Mouse (Mus musculus) lung, postnatal 10 days (tissue): ENCODE data around the gene Clec1b.

Experiments used
- DNase-seq: peaks from one replicate; pipeline ENCODE4 v3.0.0; 2021

Clec1b gene

DNA sequence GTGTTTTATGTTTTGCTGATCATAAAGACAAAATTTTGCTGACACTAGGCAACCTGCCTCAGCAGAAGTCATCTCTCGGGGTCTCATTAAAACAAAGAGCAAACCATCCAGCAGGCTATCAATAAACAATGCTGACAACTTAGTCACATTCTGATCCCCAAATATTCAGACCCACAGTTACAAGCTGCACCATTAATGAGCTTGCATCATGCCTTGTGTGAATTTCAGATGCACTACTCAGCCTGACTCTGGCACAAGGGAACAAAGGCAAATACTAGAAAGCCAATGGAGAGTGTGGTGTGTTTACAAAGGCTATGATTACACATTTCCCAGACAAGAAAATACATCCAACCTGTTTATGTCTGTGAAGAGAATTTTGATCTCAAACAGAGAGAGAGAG, 17.1 kb downstream of the Clec1b start:
- DNase-seq, result no peak

GRCm38 (mm10) chr6:129422311-129422710, 25.2 kb downstream of the Clec1b start:
- no peak for DNase-seq

DNA sequence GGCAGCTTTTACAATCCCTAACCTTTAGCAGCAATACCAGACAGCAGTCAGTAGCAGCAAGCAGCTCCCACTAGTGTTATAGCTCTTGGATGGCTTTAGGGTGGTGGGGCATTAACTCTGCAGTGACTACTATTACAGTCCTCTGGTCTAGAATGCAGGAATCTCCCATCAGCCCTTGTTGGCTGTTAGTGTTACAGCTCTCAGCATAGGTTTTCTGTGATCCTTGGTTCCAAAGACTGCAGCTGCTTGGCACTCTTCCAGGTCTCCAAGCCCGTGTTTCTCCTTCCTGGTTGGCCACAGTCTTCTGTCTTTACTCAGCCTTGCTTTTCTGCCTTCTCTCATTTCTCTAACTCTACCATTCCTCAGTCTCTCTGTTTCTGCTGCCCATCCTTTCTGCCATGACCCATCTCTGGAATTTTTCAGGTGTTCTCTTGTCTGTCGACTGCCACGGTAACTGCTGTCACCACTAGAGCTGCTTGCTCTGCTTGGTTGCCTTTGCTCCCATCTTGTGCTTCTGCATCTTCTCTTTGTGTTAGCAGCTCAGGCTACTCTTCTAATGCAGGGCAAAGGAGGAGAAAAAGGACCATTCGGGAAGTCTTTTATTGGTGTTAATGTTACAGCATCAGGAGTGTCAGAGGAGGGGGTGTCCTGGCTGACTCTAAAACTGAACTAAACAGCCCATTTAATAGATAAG, 26.1 kb downstream of the Clec1b start:
- peak; percentile 38 for DNase-seq

- peak; percentile 88 for DNase-seq
Observed at GRCm38 (mm10) chr6:129423734-129424072, 26.6 kb downstream of the Clec1b start.

- DNase-seq, result peak; percentile 51
Observed at GRCm38 (mm10) chr6:129425217-129425616, 28.1 kb downstream of the Clec1b start.

DNA sequence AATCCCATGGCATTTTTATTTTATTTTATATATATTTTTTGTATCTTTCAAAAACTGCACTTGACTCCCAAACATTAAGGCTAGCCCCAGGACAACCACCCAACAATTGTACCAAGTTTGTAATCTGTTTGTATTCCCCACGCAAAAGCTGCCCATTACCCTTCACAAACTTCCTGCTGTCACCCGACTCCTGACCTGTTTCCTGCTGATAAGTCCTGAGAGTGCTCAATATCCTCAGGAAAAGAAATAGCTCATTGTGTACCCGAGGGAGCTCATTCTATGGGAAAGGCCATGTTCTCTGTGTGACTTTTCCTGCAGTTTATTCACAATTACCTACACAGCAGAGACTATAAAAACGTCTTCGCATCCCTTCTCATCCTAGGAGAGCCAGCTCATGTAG, 28.7 kb downstream of the Clec1b start:
- peak; percentile 71 for DNase-seq

DNA sequence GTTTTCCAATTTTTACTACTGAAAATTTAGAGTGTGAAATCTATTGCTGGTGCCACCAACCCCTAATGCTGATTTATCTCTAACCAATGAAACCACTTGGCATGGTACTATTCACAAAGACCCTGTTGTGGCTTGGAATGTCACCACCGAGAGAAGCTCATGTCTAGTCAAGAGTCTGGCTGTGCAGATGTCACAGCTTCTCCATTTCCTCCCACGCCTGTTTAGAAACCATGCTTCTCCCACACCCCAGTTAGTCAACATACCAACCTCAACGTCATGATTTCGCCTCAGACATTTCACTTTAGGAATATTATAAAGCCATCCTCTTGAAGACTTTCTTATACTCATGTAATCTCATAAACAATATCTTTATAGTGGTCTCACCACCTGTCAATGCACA, 30.2 kb downstream of the Clec1b start:
- no peak for DNase-seq

GRCm38 (mm10) chr6:129434239-129434638, 37.1 kb downstream of the Clec1b start:
- no peak for DNase-seq

DNA sequence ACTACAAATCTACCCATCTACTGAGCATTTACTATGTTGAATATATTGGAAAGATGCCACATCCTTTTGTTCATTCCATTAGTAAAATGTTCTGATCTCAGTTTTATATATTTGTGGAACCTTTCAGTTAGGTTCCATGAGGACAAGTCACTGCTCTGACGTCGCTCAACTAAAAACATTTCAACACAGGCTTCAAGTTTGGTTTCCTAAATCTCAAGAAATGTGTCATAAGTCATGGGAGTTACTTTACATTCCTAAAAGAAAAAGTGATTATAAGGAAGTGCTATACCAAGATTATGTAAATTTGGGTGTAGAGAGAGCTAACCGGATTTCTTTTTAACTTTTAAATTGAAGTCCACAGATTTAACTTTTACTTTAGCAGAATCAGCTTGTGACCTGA, 38.9 kb downstream of the Clec1b start:
- DNase-seq, result no peak

DNA sequence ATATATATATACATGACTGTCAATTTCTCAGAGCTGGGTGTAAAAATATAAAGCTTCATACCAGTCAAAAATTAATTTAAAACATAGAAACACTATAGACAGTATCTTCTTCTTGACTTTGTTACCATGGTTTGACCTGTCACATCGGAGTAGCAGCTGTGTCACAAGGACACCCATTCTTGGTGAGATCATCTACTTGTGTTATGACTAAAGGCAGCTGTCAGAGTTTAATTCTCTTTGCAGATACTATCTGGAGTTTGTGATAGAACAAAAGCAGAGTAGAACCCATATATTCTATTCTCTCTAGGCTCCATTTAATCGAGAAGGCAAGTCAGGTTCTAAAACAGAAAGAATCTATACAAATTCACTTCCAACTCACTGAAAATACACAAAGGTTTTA, 40.9 kb downstream of the Clec1b start:
- no peak for DNase-seq

DNA sequence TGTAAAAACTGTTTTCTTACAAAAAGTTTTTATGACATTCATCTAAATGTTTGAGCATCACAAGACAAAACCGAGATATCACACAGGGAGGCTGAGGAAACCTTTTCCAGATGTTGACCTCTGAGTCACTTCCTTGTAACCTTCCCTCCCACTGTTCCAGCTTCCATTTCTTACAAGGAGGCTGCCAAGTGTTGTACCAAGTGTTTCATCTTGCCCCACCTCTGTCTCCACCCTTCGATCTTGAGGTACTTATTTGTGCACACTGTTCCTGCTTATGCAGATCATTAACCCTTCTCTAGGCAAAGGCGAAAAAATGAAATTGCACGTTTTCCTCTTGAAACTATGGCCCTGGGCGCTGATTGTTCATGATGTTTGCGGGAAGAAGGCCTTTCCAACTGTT, 52.6 kb downstream of the Clec1b start:
- DNase-seq, result peak; percentile 28

DNA sequence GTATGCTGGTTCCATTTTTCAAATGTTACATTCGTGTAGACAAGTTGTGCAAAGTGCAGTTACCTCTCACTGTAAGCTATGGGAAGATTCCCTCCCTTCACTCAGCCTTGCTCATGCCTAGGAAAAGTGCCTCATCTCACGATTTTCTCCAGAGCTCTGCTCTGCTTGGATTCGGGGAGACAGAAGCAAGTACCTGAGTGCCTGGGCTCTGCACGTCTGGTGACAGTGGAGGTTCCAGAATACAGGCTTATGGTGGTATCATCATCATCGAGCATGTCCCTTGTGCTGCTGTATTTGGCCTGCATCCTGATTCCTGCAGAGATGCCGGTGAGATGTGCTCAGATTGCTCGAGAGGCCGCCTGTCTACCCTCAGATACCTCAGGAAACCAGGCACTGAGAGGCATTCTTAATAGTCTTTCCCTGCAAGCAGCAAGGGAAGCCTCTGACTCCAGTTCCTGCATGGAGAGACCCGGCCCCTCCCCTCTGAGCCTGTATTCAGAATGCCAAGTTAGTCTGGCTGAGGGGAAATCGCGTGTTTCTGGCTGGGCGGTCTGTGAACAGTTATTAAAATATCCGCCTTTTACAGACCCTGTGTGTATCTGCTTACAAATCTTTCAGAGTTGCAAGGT, 54.4 kb downstream of the Clec1b start, which contains the start of gene Clec1a:
Gene Clec1a, minus strand, starts transcription at position 590 of the 629 bp plus-strand sequence.
- peak; percentile 73 for DNase-seq
